Mouse (Mus musculus) fibroblast of lung, adult 2 months (primary cell): ENCODE measurements around the gene Serpinb9.
A peak's percentile ranks its signal among the peaks of the same experiment; 100 is the strongest.
"Not testable (repeated sequence)": the region's sequence is repeated elsewhere in the genome, so short reads cannot be mapped to it uniquely, and the experiment has no call there.

Experiments used
- DNase-seq: peaks from one replicate; pipeline ENCODE4 v3.0.0-alpha.2; 2011; ENCODE audit warnings: low read depth

Serpinb9 gene

GRCm38 (mm10) chr13:33002950-33003349 is at the start of gene Serpinb9:
TSS of gene Serpinb9 (plus strand) at chr13:33003250.
- no peak for DNase-seq

DNA sequence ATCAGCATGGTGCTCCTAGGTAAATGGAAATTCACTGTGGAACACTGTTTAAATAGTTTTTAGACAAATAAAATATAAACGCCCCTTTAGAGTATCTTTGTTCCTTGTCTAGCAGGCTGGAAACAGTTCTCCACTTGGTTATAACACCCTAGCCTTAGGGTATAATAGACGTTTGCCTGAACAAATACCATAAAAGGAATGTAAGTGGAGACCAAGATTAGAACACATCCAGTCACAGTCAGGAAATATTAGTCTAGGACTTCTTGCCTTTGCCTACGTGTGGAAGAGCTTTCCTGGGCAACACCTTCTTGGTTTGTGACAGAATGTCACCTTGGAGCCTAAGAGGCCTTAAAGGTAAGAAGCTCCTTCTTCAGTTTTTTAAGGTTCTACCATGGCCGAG is 46.5 kb upstream of the Serpinb9 start:
- no peak for DNase-seq

GRCm38 (mm10) chr13:32957917-32958316 is 45.1 kb upstream of the Serpinb9 start:
- DNase-seq: peak; percentile 24

DNA sequence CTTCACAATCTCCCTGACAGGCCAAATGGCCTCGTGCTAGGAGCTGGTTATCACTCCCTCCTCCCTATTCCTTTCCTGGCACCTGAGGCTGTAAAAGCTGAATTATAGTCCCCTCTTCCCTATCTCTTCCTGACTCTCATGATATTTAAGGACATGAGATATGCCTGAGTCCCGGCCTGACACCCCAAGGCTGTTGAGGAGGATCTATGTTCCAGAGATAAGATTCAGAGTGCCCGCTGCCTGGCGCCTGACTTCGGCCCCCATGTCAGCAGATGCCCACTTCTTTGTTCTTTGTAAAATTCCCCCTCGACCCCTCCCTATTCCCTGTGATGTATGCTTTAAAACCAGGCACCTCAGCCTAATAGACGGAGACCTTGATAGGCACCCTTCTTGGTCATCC is 44.5 kb upstream of the Serpinb9 start:
- DNase-seq: not testable (repeated sequence)

- no peak for DNase-seq
Observed at GRCm38 (mm10) chr13:32963990-32964753, 38.9 kb upstream of the Serpinb9 start.

DNA sequence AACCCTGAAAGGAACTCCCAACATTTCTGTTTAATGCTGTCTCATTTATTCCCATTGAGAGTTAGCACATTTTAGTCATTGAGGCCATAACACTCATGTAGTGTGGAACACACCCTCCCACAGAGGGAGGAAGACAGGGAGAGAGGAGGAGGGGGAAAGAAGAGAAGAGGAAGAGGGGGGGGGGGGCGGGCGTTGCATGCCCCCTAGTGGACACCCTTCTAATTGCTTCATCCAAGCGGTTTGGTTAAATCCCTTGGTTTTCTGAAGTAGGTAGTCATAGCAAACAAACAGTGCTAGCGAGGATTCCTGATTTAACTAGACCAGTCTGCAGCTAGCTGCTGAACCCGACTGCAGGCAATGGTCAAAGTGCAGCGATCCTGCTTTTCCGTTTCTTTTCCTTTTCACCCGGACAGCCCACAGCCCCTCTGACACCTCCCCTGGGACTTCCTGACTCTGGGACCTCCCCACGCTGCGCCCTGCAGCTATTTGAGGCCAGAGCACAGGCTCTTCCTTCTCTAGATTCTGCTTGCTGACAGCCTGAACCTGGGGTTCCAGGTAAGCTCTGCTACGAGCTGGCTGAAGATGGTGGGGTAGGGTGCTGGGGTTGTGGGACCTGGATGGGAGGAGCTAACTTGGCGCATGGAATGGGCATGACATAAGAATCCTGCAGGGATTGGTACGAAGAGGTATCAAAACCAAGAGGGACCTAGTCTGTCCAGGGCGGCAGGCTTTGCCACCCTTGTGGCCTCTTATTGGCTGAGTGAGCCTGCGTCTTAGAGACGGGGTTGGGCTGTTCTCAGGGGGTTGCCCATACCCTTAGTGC is 37.9 kb upstream of the Serpinb9 start, which contains the start of gene Serpinb6b:
TSS of gene Serpinb6b (plus strand) at position 221 of the 823 bp plus-strand sequence.
- DNase-seq: no peak

GRCm38 (mm10) chr13:32966116-32966515 is 36.9 kb upstream of the Serpinb9 start:
- no peak for DNase-seq

DNA sequence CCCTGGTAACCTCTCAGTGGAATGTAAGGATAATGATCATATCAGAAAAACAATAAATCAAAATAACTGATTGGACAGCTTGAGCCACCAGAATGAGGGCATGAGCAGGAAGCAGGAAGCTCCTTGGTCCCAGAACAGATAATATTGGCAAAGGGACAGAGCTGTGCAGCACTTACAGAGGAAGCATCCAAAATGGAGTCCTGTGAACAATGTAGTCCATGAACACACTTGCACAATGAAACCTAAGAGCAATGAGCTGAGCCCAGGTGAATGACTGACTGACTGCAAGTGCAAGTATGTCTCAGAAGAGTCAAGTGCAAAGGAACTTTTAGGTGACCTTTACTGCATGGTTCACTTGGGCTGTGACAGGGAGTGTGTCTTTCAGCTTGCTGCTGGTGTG is 35.8 kb upstream of the Serpinb9 start:
- no peak for DNase-seq

DNA sequence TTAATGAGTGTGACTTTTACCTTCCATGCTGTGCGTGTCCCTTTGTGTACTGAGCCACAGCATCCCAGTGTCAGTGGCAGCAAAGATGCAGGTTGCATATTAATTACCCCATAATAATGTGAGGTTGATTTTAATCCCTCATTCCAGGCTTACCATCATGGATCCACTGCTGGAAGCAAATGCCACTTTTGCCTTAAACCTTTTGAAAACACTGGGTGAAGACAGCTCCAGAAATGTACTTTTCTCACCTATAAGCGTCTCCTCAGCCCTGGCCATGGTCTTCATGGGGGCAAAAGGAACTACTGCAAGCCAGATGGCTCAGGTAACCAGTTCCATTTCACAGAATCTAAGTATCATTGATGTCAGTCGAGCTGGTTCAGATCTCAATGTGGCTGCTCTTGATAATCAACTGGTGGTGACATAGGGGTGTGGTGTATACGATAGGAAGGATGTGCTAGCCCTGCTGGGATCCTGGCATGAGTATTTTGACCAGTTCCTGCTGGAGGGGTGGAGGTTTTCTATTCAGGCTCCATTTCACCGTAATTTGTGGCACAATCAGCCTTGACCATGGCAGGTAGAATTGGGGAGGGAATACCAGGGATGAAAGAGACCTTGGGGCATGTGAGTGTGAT is 34.6 kb upstream of the Serpinb9 start:
- DNase-seq: no peak

DNA sequence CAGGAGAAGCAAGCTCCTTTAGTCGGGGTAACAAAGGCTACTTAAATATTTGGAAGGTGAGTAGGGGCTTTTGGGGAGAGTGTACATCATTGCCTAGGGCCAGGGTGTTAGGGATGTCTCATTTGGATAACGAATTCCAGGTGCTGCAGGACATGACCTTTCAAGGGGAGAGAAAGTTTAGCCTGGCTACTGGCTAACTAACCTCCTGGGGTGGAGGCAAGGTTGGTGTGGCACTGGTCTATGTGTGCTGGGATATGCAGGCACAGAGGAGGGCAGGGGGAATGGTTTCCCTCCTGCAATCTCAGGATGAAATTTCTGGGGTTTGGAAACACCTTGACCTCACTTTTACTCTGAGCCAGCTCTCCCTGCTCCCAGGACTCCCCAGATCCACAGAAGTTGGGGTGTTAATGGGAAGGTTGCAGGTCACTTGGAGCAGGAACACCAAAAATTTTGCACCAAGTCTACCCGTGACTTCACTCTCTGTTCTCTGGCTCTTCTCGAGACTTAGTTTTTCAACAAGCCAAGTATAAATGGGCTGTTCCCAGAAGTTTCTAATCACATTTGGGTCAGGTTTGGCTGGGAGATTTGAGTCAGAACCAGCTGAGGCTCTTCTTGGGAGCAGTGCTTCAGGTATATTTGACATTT is 33.9 kb upstream of the Serpinb9 start:
- no peak for DNase-seq

- DNase-seq: peak; percentile 32
Observed at GRCm38 (mm10) chr13:32969641-32970040, 33.4 kb upstream of the Serpinb9 start.

- DNase-seq: no peak
Observed at GRCm38 (mm10) chr13:32970776-32971175, 32.3 kb upstream of the Serpinb9 start.

GRCm38 (mm10) chr13:32974268-32974667 is 28.8 kb upstream of the Serpinb9 start:
- DNase-seq: no peak

GRCm38 (mm10) chr13:32974889-32975460 is 28.1 kb upstream of the Serpinb9 start:
- no peak for DNase-seq

- no peak for DNase-seq
Observed at GRCm38 (mm10) chr13:32975710-32976109, 27.3 kb upstream of the Serpinb9 start.

DNA sequence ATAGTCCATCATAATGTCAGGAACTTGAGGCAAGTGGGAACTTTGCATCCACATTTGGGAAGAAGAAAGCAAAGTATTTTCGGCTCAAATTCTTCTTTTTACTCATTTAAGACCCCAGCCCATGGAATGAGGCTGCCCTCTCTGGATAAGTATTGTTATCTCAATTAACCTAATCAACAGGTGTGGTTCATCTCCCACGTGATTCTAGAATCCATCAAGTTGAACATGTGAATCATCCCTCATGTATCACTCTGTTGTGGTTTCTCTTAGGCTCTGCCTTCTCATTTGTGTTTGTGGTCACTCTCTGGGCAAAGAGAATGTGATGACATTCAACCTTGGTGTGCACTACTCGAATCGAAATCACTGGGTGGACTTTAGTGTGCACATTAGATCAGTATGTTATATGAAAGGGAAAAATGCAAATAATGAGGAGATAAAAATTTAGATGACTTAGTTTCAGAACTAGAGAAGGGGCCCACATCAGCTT is 20.5 kb upstream of the Serpinb9 start:
- no peak for DNase-seq

- DNase-seq: no peak
Observed at GRCm38 (mm10) chr13:32986256-32986655, 16.8 kb upstream of the Serpinb9 start.

DNA sequence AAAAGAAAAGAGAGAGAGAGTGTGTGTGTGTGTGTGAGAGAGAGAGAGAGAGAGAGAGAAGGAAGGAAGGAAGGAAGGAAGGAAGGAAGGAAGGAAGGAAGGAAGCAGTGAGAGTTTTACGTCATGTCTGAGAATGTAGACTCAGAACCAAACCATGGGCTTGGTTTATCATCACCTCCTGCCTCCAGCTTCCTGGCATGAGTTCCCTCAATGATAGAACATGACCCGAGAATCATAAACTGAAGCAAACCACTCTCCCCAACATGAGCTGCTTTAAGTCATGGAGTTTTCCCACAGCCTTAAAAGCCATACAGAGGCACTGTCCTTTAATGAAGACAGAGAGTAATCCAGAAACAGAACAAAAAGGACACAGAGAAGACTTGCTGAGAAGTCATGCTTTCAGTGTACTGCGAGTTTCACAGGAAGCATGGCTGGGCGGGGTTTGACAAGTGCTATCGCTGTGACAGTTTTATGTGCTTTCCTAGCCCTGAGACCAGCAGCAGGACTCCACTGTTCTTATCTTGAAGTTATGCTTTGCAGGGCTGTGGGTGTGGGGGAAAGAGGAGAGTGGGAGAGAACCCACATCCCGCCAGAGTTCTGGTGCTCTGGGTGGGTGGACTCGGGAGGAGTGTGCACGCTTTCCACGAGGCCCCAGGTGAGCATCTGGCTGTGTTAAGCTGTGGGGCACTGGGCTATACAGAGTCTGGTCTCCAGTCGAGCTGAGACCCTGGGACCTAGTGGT is 9.7 kb upstream of the Serpinb9 start:
- no peak for DNase-seq

DNA sequence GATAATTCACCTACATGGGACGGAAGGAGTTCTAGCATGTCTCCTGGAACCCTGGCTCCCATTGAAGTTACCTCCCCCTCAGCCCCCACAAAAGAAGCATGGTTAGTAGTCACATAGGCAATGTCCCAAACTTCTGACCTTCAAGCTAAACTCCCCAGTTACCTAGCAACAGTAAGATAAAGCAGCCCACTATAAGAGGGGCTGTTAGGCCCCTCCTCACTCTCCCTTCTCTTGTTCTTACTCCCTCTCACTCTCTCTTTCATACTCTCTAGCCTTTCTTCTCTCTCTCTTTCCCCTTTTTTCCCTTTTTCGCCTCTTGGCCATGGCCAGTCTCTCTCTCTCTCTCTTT is 9.2 kb upstream of the Serpinb9 start:
- no peak for DNase-seq

DNA sequence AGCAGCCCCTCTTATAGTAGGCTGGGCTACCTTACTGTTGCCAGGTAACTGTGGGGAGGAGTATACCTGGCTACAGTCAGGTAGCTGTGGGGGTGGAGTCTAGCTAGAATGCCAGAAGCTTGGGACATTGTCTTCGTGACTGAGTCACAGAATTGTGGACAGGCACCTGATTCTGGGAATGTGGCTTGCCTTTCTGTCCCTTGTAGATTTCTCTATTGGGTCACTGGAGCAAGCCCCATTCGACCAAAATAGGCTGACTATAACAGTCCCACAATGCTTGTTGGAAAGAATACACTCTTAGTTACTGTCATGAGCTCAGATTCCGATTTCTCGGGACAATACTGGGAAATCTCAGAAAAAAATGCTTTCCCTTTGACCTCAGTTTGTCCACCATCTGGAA is 8.0 kb upstream of the Serpinb9 start:
- DNase-seq: no peak

GRCm38 (mm10) chr13:33001341-33001740 is 1.7 kb upstream of the Serpinb9 start:
- DNase-seq: no peak
